Mouse (Mus musculus) lung, postnatal 36 days (tissue): ENCODE measurements around the gene Ranbp10.

Experiments used
- DNase-seq: peaks from one replicate; pipeline ENCODE4 v3.0.0; 2022; ENCODE audit warnings: mixed read lengths

Gene Ranbp10

DNA sequence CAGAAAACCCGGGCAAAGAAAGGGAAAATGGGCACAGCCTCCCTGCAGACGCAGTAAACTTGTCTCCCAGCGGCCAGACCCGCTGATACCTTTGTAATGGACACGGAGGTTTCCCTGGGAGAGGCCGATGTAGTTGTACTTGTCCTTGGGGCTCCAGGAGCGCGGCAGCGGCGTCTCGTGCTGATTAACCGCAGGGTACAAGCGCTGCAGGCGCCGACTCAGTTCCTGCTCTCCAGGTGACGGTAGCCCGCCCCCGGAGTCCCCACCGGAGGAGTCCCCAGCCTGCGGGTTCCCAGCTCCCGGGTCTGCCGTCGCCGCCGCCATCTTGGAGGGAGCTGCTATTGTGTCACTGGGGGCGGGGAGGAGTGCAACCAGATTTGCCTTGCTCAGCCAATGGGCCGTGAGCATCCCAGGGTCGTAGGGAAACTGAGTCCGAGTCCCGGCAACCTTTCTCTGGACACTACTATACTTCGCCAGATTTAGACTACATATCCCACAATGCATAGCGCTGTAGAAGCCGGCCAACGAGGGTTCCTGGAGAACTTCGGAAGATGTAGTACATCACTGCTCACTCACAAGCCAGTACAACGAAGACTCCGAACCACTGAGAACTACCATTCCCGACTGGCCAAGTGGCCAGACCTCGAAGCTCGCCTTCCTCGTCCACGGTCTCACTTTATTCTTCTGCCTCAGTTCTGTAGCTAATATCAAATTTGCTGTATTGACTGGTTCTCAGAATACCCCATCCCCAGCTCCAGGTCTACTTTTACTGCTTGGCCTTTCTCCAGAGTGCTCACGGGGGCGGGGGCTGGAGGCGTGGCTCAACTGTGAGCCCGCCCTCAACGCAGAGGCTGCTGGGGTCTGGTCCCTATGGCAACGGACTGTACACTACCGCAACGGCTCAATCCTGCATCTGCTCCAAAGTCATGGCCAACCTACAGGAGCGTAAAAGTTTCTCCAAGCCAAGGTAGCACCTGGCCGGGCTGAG, at the start of gene Ranbp10, which contains the start of gene Tsnaxip1:
Gene Ranbp10 (minus strand): TSS at position 490 of the 988 bp plus-strand sequence.
Gene Tsnaxip1 (plus strand): TSS at position 871 of the 988 bp plus-strand sequence.
- DNase-seq: peak; percentile 99

DNA sequence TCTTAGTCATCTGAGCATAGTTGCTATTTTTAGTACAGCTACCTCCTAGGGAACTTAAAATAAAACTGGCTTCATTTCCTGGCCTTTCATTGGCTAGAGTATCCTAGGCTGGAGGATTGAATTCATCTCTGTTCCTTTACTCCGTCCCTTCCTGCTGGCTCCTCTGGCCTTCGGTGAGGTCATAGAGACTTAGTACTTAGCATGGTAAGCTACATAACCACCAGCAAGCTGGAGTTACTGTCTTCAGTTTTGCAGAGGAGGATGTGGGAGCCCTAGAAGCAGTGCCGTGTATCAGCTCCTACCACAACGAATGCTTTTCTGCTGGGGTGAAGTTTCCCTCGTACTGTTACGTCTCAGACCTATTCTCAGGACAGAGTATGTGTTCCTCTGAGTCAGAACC, 47.2 kb upstream of the Ranbp10 start:
- DNase-seq: no peak

GRCm38 (mm10) chr8:105866364-105867029, 39.3 kb upstream of the Ranbp10 start:
- no peak for DNase-seq

- DNase-seq: no peak
These were observed 34.8 kb upstream of the Ranbp10 start for GRCm38 (mm10) chr8:105861951-105862350.

DNA sequence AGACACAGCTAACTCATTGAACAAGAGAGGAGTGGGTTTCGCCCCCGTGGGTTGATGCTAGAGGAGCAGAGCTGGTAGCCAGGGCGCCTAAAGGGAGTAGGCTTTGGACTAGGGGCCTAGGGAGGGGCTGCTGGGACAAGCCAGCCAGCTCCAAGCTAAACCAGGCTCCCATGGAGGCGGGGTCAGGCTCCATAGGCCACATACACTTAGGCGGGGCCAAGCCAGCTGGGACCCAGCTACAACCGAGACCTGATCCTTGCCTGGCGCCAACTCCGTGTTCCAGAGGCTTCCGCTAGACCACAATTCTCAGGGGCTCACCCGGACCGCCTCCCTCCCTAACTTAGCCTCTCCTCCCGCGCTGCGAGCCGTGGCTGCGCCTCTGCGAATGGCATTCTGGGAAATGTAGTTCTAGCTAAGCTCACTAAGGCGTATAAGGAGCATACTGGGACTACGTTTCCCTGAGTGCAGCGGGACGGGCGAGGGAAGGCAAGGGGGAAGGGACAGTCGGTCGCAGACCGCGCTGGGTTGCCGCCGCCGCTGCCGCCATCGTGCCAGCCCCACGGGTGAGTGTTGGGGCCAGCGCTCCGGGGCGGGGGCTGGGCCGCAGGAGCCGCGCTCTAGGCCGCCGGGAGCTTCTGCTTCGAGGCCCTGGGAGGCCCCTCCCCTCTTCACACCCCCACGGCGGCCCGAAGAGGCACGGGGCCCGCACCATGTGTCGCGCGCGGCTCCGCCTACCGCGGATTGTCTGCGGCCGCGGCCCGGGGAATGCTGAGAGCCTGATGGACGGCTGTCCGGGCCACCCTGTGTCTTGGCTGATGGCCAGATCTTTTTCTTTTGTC, 33.2 kb upstream of the Ranbp10 start, which contains the start of gene Nutf2:
Gene Nutf2 (plus strand): TSS at position 438 of the 839 bp plus-strand sequence.
- peak; percentile 98 for DNase-seq

- DNase-seq: no peak
These were observed 32.2 kb upstream of the Ranbp10 start for GRCm38 (mm10) chr8:105859314-105859713.

DNA sequence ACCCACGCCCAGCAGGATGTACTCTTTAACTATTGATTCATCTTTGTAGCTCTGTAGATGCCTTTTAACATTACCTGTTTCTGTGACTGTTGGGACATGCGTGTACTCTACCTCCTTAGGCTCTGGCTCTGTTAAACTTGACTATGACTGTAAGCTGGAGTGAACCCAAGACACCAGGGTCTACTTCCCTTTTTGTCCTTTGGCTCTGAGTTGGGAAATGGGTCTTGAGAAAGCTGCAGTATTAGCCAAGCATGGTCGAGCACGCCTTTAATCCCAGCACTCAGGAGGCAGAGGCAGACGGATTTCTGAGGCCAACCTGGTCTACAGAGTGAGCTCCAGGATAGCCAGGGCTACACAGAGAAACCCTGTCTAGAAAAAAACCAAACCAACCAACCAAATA, 31.3 kb upstream of the Ranbp10 start:
- DNase-seq: peak; percentile 57

DNA sequence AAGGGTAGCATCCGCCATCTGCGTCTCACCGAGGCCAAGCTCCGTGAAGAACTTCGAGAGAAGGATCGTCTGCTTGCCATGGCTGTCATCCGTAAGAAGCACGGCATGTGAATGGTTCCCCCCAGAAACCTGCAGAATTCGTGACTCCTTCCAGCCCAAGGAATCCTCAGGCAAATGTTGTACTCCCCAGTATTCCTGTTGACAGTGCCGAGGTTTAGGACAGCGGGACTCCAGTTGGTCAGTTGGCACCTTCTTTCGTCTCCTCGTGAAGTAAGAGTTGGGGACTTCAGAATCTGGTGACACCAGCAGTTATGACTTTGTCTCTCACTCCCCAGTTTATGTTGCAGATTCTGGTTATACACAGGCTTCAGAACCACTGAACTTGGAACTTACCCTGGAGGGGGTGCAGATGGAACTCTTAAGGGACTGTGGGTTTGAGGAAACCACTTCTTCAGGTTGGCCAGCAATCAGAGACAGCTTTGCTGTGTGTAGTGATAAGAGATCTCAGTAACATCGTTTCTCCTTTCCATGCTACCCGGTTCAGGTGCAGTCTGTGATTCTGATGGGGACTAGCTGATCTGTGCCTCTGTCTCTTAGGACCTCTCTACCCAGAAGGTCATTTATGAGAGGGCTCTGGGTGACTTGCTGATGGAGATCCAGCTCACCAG, 29.2 kb upstream of the Ranbp10 start:
- DNase-seq: no peak

DNA sequence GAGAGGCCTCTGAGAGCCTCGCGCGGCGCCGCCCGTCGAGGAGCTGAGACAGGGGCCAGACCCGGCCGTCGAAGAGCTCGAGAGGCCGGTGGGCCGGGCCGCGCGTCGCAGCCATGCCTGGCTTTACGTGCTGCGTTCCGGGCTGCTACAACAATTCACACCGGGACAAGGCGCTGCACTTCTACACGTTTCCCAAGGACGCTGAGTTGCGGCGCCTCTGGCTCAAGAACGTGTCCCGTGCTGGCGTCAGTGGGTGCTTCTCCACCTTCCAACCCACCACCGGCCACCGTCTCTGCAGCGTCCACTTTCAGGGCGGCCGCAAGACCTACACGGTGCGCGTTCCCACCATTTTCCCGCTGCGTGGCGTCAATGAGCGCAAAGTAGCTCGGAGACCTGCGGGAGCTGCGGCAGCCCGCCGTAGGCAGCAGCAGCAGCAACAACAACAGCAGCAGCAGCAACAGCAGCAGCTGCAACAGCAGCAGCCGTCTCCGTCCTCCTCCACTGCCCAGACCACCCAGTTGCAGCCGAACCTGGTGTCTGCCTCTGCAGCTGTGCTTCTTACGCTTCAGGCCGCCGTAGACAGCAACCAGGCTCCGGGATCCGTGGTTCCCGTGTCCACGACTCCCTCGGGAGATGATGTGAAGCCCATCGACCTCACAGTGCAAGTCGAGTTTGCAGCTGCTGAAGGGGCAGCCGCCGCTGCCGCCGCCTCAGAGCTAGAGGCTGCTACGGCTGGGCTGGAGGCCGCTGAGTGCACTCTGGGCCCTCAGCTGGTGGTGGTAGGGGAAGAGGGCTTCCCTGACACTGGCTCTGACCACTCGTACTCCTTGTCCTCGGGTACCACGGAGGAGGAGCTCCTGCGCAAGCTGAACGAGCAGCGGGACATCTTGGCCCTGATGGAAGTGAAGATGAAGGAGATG, 28.4 kb upstream of the Ranbp10 start:
- peak; percentile 47 for DNase-seq

DNA sequence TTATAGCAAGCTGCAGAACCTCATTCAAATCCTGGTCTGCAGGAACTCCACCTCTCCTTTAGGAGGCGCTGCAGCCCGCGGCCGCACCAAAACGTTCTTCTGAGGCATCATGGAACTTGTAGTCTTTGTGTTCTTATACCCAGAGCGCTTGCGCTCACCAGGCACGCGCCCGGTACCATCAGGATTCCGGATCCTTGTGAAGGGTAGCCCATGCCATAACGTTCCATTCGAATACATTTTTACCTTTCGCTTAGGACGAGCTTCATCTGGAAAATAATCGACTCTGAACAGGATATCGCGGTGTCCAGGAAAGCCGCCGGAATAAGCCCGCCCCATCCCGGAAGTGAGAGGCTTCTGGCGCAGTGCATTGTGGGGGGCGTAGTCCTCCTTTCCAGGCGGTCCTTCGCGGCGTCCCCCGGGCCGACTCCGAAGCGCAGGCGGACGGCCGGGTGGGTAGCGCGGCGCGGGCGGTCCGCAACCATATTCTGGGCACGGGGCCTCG, 27.6 kb upstream of the Ranbp10 start, which contains the start of gene Thap11:
Gene Thap11 (plus strand): TSS at position 418 of the 502 bp plus-strand sequence.
- peak; percentile 96 for DNase-seq

GRCm38 (mm10) chr8:105854303-105854702, 27.2 kb upstream of the Ranbp10 start:
- no peak for DNase-seq

DNA sequence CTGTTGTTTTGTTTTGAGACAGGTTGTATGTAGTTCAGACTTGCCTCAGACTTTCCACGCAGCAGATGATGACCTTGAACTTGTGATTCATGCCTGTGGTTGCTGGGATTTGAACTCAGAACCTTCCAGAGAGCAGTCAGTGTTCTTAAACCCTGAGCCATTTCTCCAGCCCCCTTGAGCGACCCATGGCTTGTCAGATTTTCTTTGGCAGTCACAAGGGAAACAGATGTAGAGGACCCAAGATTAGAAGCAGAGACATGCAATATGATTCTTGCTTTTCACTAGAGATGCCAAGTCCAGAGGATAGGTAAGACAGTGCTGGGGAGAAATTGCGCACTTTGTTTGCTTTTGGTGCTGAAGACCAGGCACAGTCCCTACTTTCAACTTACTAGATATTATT, 26.0 kb upstream of the Ranbp10 start, which contains the start of gene Cenpt:
Gene Cenpt (minus strand): TSS at position 101 of the 400 bp plus-strand sequence.
- no peak for DNase-seq

DNA sequence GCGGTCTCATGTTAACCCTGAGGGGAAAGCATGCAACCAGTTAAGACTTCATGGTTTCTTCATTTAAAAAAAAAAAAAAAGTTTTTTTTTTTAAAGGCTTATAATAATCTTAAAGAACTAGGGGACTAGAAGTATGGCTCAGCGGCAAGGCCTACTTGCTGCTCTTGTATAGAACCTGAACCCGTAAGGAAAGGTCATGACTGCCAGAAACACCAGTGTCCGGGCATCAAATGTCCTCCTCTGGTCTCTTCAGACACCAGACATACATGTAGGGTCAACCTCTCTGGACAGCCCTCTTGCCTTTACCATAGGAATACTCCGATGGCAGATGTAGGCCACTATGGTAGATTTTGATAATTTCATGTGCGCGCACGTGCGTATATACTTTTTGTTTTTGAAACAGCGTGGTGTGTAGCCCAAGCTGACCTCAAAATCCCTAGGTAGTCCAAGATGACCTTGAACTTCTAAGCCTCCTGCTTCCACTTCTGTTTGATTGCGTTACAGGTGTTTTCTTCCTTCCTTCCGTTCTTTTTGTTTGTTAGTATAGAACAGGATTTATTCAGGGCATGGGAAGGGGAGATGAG, 25.1 kb upstream of the Ranbp10 start:
- no peak for DNase-seq

- peak; percentile 95 for DNase-seq
These were observed 24.5 kb upstream of the Ranbp10 start for GRCm38 (mm10) chr8:105851651-105852143.

- no peak for DNase-seq
These were observed 23.5 kb upstream of the Ranbp10 start for GRCm38 (mm10) chr8:105850611-105851010.

DNA sequence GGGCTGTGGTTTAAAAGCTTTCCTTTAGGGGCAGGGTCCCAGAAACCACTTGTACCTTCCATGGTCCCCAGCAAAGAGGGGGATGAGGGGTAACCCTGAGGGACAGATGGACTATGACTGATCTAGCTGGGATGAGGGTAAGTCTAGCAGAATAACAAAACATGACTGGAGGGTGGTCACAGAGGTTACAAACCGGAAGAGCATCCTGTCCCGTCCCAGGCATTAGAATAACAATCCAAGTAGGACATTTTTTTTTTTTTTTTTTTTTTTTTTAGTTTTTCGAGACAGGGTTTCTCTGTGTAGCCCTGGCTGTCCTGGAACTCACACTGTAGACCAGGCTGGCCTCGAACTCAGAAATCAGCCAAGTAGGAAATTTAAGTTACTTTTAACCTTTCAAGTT, 22.9 kb upstream of the Ranbp10 start:
- no peak for DNase-seq

DNA sequence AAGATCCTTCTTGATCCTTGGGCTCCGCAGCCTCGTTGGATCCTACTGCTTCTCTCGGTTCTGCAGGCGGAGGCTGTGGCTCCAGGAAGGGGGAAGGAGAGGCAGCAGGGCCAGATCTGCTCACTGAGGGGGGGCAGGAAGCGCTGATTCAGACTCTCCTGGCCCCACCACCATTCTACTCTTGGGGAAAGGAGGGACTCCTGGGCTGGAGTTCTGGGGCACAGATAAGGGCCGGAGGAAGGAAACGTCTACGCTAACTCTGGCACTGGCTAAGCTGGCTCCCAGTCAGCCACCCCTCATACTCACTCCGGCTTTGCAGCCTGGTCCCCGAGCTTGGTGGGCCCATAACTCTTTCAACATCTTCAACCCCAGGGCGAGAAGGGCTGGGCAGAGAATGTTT, 19.5 kb upstream of the Ranbp10 start:
- DNase-seq: no peak

DNA sequence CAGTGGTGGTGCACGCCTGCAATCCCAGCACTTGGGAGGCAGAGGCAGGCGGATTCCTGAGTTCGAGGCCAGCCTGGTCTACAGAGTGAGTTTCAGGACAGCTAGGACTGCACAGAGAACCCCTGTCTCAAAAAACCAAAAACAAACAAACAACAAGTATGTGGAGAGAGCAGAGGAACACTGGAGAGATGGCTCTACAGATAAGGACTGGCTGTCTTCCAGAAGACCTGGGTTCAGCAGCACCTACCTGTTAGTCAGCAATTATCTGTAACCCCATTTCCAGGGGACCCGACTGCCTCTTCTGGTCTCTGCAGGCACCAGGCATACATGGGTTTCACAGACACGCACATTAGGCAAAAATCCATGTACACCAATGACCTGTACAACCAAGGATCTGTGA, 12.1 kb upstream of the Ranbp10 start:
- DNase-seq: no peak

GRCm38 (mm10) chr8:105836991-105837390, 9.8 kb upstream of the Ranbp10 start:
- DNase-seq: no peak

DNA sequence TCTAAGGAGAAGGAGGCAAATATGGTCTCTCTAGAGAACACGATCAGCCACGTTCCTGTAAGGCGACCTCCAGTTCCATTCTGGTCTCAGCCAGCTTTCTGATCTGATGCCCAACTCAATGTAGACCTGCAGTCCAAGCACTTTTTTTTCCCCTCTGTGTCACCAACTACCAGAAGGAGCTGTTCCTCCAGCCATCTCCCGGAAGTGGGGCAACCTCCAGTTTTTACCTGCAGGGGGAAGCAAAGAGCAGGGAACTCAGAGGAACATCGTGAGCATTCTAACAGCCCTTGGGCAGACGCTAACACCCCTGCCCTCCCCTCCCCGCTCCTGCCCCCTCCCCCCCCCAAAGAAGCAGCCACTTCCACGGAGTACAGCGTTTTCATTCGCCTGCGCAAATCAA, 8.2 kb upstream of the Ranbp10 start:
- DNase-seq: peak; percentile 89
